Comparison of ENCODE assay signal across 8 mouse cellular contexts in the genomic region with DNA sequence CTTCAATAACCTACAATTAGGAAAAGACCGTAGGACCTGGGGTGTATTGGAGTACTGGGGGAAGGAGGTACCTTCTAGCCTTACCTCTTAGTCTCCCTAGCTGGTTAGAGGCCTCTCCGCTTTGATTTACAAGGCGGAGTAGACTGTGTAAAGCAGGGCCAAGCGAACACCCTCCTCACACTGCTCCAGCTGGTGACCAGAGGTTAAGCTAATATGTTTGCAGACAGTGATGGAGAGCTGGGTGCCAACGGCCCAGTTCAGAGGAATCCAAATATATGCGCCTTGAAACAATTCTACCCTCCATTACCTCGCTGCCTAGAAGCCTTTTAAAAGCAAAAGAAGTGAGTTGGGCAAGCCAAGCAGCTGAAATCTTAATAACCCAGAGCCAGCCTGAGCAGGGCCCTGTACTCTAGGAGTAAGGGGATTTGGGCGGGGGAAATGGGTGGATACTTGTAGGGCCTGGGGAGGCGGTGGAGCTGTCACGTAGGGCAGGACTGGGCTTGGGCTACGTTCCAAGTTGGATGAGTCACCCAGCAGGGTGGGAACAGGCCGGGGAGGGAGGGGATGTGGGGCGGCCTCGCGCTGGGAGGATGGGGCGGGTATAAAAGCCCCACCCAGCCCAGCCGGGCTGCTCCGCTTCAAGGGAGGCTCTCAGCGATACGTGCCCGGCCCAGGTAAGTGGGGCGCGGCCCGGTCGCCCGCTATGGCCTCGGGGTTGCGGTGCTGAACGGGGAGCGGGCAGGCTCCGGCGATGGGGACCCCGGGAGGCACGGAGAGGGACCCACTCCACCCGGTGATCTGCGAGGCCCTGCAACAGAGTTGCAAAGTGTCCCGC. TPM values are rescaled to one million over a fixed set of nuclear protein-coding genes. Genes with fewer than 3 reads are reported as not detected.
DNase-seq lines count a peak whose midpoint lies in the region; ATAC-seq and TF ChIP-seq lines count a peak whose summit lies in the region.

A gene (plus strand): TSS at position 555 of the 835 bp plus-strand sequence.

- intact Hi-C loops in heart, postnatal 10 days (cut with DNase I): no loop called here

- H3K4me3 ChIP-seq in forebrain, embryonic 11.5 days (ENCODE audit: low read depth, low read length): peak within 1 kb of the TSS; percentile 42
- H3K4me3 ChIP-seq in lung, embryonic 16.5 days (ENCODE audit: low read length): peak within 1 kb of the TSS; percentile 82
- peak within 1 kb of the TSS; percentile 50 for H3K4me3 ChIP-seq in olfactory bulb, adult 2 months (ENCODE audit: insufficient read depth, low read depth, low read length)

- no peak for TF ChIP-seq CTCF in olfactory bulb, adult 2 months (IDR thresholded peaks at IDR 0.05; ENCODE audit: insufficient read depth, low read depth, low read length)

- 13% methylated on average over 35 of the region's 37 CpGs for WGBS in forebrain, embryonic 11.5 days
- 5% methylated on average over 36 of the region's 37 CpGs for WGBS in lung, embryonic 16.5 days
- 10% methylated on average over 37 of the region's 37 CpGs for WGBS in olfactory bulb, adult 2 months

- no peaks in the 10 kb centered on the region for H3K9me3 ChIP-seq in forebrain, embryonic 11.5 days (ENCODE audit: control insufficient read depth, low read length)
- H3K9me3 ChIP-seq in lung, embryonic 16.5 days (ENCODE audit: control insufficient read depth, low read length): no peaks in the 10 kb centered on the region

- H3K27ac ChIP-seq in forebrain, embryonic 11.5 days (ENCODE audit: low read depth, low read length): no peak within 1 kb of the TSS
- peak within 1 kb of the TSS; percentile 98 for H3K27ac ChIP-seq in lung, embryonic 16.5 days (ENCODE audit: low read length)
- H3K27ac ChIP-seq in olfactory bulb, adult 2 months (ENCODE audit: insufficient read depth, low read depth, low read length): no peak within 1 kb of the TSS

- ATAC-seq in CD4-positive, CD25-positive, alpha-beta regulatory T cell, adult 4 months: peak; percentile 60
- ATAC-seq in forebrain, embryonic 11.5 days (replicated peaks; ENCODE audit: low FRiP score): peak; percentile 61; the same call in 1 of the 2 replicates
- peak; percentile 95 for ATAC-seq in lung, embryonic 16.5 days (ENCODE audit: low read depth)

- no peak for TF ChIP-seq POLR2A in olfactory bulb, adult 2 months (IDR thresholded peaks at IDR 0.05; ENCODE audit: insufficient read depth, low read depth, low read length)

- peak within 1 kb of the TSS; percentile 79 for H3K4me2 ChIP-seq in forebrain, embryonic 11.5 days (ENCODE audit: low read depth, low read length, severe bottlenecking)
- H3K4me2 ChIP-seq in lung, embryonic 16.5 days (ENCODE audit: low read depth, low read length): peak within 1 kb of the TSS; percentile 71

- H3K4me1 ChIP-seq in forebrain, embryonic 11.5 days (replicated peaks; ENCODE audit: control insufficient read depth, insufficient read depth, low read length): peaks cover 8% of the 10 kb centered on the region; the same call in 1 of the 2 replicates
- H3K4me1 ChIP-seq in lung, embryonic 16.5 days (replicated peaks; ENCODE audit: control insufficient read depth, insufficient read depth, low read length): peaks cover 40% of the 10 kb centered on the region
- H3K4me1 ChIP-seq in olfactory bulb, adult 2 months (ENCODE audit: control insufficient read depth, insufficient read depth, low read length): peaks cover 22% of the 10 kb centered on the region

- peak; percentile 97 for DNase-seq in adrenal gland, postnatal 10 days
- peak; percentile 77 for DNase-seq in forebrain, embryonic 11.5 days (ENCODE audit: low spot score)
- peak; percentile 95 for DNase-seq in heart, postnatal 10 days
- peak; percentile 93 to 95 for DNase-seq in kidney, postnatal 4 days
- peak; percentile 73 for DNase-seq in thymus, postnatal 14 days

- peak within 1 kb of the TSS; percentile 50 for H3K9ac ChIP-seq in forebrain, embryonic 11.5 days (ENCODE audit: low read length)
- peak within 1 kb of the TSS; percentile 97 for H3K9ac ChIP-seq in lung, embryonic 16.5 days (ENCODE audit: low read length)

- peaks cover 18% of the 10 kb centered on the region for H3K27me3 ChIP-seq in forebrain, embryonic 11.5 days (ENCODE audit: control insufficient read depth, insufficient read depth, low read length)
- H3K27me3 ChIP-seq in lung, embryonic 16.5 days (ENCODE audit: control insufficient read depth, insufficient read depth, low read depth, low read length): no peaks in the 10 kb centered on the region

- H3K36me3 ChIP-seq in forebrain, embryonic 11.5 days (ENCODE audit: control insufficient read depth, insufficient read depth, low read length): no peaks in the 10 kb centered on the region
- H3K36me3 ChIP-seq in lung, embryonic 16.5 days (ENCODE audit: control insufficient read depth, insufficient read depth, low read length): no peaks in the 10 kb centered on the region

RNA-seq across cellular contexts. Expression of the gene that starts here (rescaled TPM):
- polyA plus RNA-seq in CD4-positive, CD25-positive, alpha-beta regulatory T cell, adult 4 months (2017; shearing (Covaris generic)): 100 to 1,000 TPM in 1 of 2 experiments, 10 to 100 TPM in 1; 95.7 to 127 TPM
- 100 to 1,000 TPM; 333 to 340 TPM for total RNA-seq in adrenal gland, postnatal 10 days (2021)
- polyA plus RNA-seq in forebrain, embryonic 11.5 days (2014; fragmentation: Nextera tagmentation; extraction: Ambion mirVana): 154 and 183 TPM in 2 replicates
- 100 to 1,000 TPM; 207 to 221 TPM for total RNA-seq in heart, postnatal 10 days (2021)
- 973 and 1,115 TPM in 2 replicates for polyA plus RNA-seq in lung, embryonic 16.5 days (2015; fragmentation: Nextera tagmentation; extraction: Ambion mirVana)
- polyA plus RNA-seq in olfactory bulb, adult 2 months (2012; ENCODE audit: insufficient read depth, insufficient read length, low replicate concordance, missing spikeins): 662 TPM in 1 of 2 replicates, not detected in the other
